Mouse (Mus musculus): Measurements from ENCODE around the gene Dlk2.

Dlk2 gene

GRCm38 (mm10) chr17:46297364-46298219, at the start of gene Dlk2:
Gene Dlk2, plus strand, starts transcription at chr17:46297421.
- peak; percentile 33 for DNase-seq (ENCODE audit: inconsistent ontology term)

- peak; percentile 91 for DNase-seq (ENCODE audit: inconsistent ontology term)
These were observed 49.6 kb upstream of the Dlk2 start, which contains the start of the genes Polr1c and Yipf3 for GRCm38 (mm10) chr17:46247512-46248188. Gene Polr1c, minus strand, starts transcription at chr17:46248054. Gene Yipf3, plus strand, starts transcription at chr17:46248080.

DNA sequence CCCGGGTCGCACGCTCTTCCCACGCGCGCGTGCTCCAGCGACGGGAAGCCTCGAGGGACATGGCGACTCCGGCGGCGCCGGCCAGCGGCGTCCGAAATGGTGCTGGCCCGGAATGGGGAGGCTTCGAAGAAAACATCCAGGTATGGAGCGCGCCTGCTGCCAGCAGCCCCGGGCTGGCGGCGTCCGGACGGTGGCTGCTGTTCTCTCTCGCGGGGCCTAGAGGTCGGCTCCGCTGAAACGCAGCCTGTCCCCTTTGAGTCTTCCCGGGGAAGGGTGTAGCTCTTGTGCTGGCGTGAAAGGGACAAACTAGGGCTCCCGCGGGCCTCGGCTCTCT, 49.1 kb upstream of the Dlk2 start:
- no peak for DNase-seq (ENCODE audit: inconsistent ontology term)

DNA sequence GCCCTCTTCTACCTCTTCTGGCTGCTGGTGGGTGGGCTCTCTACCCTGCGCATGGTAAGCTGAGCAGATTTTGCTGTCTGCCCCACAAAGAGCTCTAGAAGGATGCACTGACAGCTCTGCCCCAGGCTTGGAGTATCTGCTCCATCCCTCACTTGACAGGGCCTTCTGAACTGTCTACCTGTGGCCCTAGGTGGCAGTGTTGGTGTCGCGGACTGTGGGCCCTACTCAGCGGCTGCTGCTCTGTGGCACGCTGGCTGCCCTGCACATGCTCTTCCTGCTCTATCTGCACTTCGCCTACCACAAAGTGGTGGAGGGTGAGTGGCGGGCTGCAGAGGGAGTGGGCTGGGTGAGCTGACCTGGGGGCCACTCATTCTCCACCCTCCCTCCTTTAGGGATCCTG, 46.0 kb upstream of the Dlk2 start:
- no peak for DNase-seq (ENCODE audit: inconsistent ontology term)

DNA sequence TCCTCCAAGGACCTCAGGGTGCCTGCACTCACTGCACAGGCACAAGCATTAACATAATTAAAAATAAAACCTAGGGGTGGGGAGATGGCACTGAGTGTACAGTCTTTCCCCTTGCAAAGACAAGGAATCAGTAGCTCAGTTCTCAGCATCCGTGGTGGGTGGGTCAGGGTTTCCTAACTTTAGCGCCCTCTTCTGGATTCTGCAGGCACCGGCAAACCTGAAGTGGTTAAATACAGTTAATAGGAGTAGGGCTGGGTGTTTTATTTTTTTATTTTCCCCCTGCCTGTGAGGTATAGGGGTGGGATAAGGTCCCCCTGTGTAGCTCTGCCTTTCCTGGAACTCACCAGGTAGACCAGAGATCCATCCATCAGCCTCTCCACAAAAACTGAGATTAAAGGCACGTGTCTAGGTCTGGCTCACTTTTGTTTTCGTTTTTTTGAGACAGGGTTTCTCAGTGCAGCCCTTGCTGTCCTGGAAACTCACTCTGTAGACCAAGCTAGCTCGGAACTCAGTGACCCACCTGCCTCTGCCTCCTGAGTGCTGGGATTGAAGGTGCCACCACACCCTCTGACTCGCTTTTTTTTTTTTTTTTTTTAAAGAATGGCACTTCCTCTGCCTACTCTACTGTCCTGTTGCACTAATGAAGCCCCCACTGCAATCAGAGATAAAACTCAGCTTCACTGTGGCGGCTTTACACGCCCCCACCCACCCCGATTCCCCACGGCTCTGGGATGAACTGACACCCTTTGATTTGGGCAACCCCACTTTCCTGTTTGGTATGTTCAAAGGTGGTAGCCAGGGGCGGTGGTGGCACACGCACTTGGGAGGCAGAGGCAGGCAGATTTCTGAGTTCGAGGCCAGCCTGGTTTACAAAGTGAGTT, 44.4 kb upstream of the Dlk2 start:
- no peak for DNase-seq (ENCODE audit: inconsistent ontology term)

- peak; percentile 93 for DNase-seq (ENCODE audit: inconsistent ontology term)
These were observed 43.7 kb upstream of the Dlk2 start, which contains the start of gene Lrrc73 for GRCm38 (mm10) chr17:46253452-46254084. Gene Lrrc73, plus strand, starts transcription at chr17:46253531.

DNA sequence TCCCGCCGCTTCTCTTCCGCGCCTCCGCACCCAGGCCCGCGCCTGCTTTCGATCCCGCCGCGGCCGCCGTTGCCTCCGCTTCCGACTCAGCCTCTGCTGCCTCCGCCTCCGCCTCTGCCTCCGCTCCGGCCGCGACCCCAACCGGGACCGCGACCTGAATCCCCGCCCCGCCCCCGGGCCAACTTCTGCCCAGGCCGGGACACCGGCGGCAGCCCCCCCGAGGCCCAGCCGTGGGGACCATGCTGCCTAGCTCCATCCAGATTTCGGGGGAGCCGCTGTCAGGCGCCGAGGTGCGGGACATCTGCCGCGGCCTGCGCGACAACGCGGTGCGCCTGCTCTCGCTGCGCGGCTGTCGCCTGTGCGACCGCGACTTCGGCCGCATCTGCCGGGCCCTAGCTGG, 43.1 kb upstream of the Dlk2 start:
- no peak for DNase-seq (ENCODE audit: inconsistent ontology term)

DNA sequence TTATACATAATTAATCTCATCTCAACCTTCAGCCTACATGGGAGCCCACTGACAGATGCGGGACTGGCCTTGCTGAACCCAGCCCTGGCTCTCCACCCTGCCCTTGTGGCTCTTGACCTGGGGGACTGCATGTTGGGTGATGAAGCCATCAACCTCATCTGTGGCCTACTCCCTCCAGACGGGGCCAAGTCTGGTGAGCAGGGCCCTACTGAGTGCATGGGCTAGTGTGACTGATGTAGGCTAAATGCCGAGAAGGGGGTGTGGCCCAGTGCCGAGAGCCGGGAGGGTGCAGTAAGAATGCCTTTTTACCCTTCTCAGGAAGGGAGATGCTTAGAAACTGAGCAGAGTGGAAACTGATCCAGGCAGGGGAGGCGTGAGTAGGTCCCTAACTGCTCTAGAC, 42.1 kb upstream of the Dlk2 start:
- DNase-seq (ENCODE audit: inconsistent ontology term) = no peak

DNA sequence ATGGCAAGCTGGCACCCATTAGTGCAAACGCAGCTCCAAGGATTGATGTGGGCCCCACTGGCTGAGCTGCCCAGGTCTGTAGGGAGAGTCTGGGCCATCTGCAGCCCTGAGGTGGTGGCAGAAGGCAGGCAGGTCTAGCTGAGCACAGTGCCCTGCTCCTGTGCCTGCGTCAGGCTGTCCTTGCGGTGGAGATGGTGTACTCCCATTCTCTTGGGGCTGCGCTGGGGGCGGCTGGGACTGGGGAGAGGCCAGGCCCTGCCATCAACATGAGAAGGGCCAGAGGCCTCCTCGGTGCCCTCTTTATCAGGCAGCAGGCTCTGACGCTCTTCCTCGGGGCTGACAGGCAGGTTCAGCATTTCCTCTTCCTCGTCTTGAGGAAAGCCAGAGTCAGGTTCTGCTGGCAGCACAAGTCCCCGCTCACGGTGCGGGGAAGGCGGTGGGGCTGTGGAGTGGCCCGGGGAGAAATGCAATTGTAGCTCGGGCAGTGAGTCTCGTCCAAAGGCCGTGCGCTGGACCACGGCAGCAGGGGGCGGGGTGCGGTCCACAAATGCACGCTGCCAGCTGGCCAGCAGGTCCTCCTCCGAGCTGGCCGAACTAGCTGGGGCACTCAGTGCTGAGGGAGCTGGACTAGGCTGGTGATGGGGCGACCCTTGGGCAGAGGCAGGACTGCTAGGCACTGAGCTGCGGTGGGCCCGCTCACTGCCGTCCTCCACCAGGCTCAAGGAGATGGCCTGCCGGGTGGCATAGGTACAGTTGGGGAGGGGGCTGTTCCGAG, 38.8 kb upstream of the Dlk2 start:
- DNase-seq (ENCODE audit: inconsistent ontology term) = no peak

GRCm38 (mm10) chr17:46259675-46260074, 37.5 kb upstream of the Dlk2 start:
- DNase-seq (ENCODE audit: inconsistent ontology term) = no peak

DNA sequence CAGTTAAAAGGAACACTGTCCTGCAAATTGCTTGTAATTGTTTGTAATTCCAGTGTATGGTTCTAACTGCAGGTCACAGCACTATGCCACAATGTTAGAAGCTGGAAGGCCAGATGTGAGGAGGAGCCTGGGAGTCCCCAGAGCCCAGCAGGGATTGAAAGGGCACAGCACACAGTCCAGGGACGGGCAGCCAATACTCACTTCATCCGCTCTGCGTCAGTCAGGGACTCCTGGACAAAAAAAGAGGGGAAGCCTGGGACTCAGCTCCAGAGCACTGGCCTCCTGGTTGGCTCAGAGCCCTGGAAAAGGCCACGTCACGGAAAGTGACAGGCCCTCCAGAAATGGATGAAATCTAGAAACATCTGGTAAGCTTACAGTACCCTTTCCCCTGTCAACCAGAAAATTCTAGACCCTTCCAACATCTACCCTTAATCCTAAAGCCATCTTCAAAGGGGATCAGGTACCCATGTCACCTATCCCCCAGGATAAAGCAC, 35.0 kb upstream of the Dlk2 start:
- DNase-seq (ENCODE audit: inconsistent ontology term) = no peak

GRCm38 (mm10) chr17:46265502-46265901, 31.7 kb upstream of the Dlk2 start:
- DNase-seq (ENCODE audit: inconsistent ontology term) = no peak

DNA sequence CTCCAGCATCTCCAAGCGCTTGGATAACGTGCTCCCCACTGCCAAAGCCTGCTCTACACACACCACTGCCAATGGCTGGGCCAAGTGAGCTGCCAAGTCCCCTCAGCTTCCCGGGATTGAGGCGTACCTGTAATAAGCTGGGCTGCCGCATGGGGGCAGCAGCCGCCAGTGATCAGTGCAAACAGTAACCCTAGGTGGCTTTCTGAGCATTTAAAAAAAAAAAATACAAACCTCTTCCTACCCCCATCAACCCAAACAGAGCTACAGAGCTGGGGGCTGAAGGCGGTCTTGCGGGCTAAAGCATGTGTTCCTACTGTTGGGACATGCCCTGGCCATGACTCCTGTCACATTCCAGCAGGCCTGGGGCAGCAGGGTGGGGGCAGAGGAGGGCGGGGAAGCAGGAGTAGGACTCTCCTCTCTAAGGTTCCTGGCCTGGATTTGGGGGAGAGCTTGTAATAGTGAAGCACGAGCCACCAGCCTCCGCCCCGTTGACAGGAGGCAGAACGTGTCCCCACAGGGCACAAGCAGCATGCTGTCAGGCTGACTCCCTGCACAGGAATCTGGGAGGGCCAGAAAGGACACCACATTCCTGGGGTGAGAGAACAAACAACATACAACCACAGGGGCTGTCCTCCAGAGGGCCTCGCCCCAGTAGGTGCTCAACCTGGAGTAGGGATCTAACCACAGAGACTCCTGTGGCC, 31.2 kb upstream of the Dlk2 start:
- DNase-seq (ENCODE audit: inconsistent ontology term) = peak; percentile 89

DNA sequence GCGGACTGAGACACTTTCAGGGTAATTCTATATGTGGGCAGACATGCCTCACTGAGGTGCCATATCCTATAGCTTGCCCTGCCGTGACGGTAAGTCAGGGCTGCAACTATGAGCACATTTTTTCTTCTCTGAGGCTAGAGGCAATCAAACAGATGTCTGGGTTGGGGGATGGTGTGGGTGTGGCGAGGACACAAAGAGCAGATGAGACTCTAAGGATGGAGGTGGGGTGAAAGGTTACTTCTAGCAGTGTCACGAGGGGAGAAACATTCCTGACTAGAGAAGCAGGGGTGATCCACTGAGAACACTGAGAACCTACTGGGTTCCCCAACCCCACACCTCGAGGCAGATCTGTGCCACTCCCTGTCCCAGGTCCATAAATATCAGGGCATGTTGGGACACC, 30.2 kb upstream of the Dlk2 start:
- DNase-seq (ENCODE audit: inconsistent ontology term) = no peak

GRCm38 (mm10) chr17:46267511-46267910, 29.7 kb upstream of the Dlk2 start:
- DNase-seq (ENCODE audit: inconsistent ontology term) = no peak

DNA sequence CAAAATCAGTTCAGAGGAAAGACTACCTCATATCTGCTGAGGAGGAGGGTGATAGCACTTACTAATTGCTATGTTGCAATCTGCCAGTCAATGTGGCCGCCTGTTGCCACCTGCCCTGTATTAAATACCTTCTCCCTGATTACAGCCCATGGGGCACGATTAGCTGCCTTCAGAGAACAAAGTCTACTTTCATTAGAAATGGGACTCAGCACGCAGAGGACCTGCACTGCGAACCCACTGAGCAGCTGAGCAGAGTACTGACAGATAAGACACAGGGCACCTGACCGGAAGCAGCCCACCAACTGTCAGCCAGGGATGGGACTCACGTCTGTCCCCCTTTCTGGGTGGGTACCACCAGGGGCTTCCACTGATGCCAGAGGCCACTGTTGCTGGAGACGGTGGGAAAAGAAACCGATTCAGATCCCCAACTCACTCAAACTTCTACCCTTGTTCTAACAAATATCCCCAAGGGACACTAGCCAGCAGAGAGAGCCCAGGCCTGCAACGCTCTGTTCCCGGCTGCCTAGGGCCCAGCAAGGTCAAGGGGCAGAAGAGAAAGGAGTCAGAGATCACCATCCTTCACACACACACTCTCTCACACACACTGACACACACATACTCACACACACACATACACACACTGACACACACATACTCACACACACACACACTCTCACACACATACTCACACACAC, 29.0 kb upstream of the Dlk2 start:
- peak; percentile 74 for DNase-seq (ENCODE audit: inconsistent ontology term)

- peak; percentile 70 for DNase-seq (ENCODE audit: inconsistent ontology term)
These were observed 27.3 kb upstream of the Dlk2 start for GRCm38 (mm10) chr17:46269771-46270534.

DNA sequence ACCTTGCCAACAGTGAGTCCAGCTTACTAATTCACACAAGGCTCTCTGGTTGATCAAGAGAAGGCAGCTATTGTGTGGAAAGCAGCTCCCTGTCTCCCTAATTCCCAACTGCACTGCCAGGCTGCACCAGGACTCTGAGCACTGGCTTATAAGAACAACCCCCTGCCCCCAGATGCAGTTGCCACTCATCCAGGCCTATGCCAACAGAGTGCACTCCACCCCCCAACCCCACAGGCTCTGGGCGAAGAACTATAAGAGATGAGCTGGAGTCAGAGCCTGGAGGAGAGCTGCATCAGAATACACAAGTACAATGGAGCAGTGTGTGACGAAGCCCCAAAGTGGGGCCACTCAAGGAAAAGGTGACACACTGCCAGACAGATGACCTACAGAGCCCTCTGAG, 25.2 kb upstream of the Dlk2 start:
- peak; percentile 59 for DNase-seq (ENCODE audit: inconsistent ontology term)

GRCm38 (mm10) chr17:46272675-46273074, 24.5 kb upstream of the Dlk2 start:
- no peak for DNase-seq (ENCODE audit: inconsistent ontology term)

Data from Muller cell, postnatal 12 days (primary cell).